Mouse (Mus musculus) kidney, postnatal 0 days (tissue): ENCODE measurements around the gene E130114P18Rik. TPM values are rescaled to one million over a fixed set of nuclear protein-coding genes. Genes with fewer than 3 reads are reported as not detected.

Source experiments
- ATAC-seq: fragments of 200-750 bp; cut with Nextera tagmentation; replicated peaks from 2 replicates; pipeline ENCODE4 v1.8.0; 2017; ENCODE audit warnings: low read depth, moderate number of reproducible peaks, moderate TSS enrichment, moderate library complexity; ENCODE audit not compliant: low FRiP score
- DNase-seq: peaks from one replicate; pipeline ENCODE4 v3.0.0-alpha.2; 2016; ENCODE audit warnings: low spot score
- H3K27ac ChIP-seq: fragments of 300-500 bp; sonication (generic); 2 replicates; pipeline ENCODE4 v1.5.1; 2014; ENCODE audit warnings: mild to moderate bottlenecking
- H3K27me3 ChIP-seq: fragments of 300-500 bp; sonication (generic); 2 replicates; pipeline ENCODE4 v1.6.1; 2014; ENCODE audit warnings: low read length, mixed read lengths; ENCODE audit not compliant: insufficient read depth
- H3K36me3 ChIP-seq: fragments of 300-500 bp; sonication (generic); 2 replicates; pipeline ENCODE4 v1.6.1; 2014; ENCODE audit warnings: low read length, mixed read lengths; ENCODE audit not compliant: insufficient read depth
- H3K4me1 ChIP-seq: fragments of 300-500 bp; sonication (generic); replicated peaks from 2 replicates; pipeline ENCODE4 v1.6.1; 2014; ENCODE audit warnings: antibody characterized with exemption, low read length, mixed read lengths; ENCODE audit not compliant: insufficient read depth
- H3K4me2 ChIP-seq: fragments of 300-500 bp; sonication (generic); 2 replicates; pipeline ENCODE4 v1.6.1; 2014; ENCODE audit warnings: mild to moderate bottlenecking, low read length, moderate library complexity, mixed read lengths
- H3K4me3 ChIP-seq: fragments of 300-500 bp; sonication (generic); replicated peaks from 2 replicates; pipeline ENCODE4 v1.5.1; 2014; ENCODE audit warnings: low read depth, low read length
- H3K9ac ChIP-seq: fragments of 300-500 bp; sonication (generic); 2 replicates; pipeline ENCODE4 v1.6.1; 2014; ENCODE audit warnings: low read depth, low read length
- H3K9me3 ChIP-seq: fragments of 300-500 bp; sonication (generic); replicated peaks from 2 replicates; pipeline ENCODE4 v1.6.1; 2016; ENCODE audit warnings: low read length, inconsistent platforms, mixed read lengths
- CTCF ChIP-seq: IDR thresholded peaks from 2 replicates; pipeline ENCODE4 v1.5.1; 2016; ENCODE audit warnings: antibody characterized with exemption, low read depth, mild to moderate bottlenecking, moderate library complexity
- WGBS: fragments of 180-500 bp; shearing (Covaris S2); extraction: QIAGEN DNeasy Blood & Tissue Kit; methylation state at CpG from one replicate; pipeline ENCODE4 v1.1.7; 2014; 5-methylcytosine and 5-hydroxymethylcytosine counted together
- polyA plus RNA-seq: library from polyadenylated mRNA; unstranded; fragments of >200 nt; fragmentation: Nextera tagmentation; extraction: Ambion mirVana; gene quantifications from 2 replicates; pipeline ENCODE4 v1.2.1, GENCODE M21; 2015

Gene E130114P18Rik
- polyA plus RNA-seq, 1 experiment from 2014 or later, result 0.38 TPM

GRCm38 (mm10) chr4:97647236-97647635 is 130.6 kb downstream of the E130114P18Rik start:
- H3K9ac ChIP-seq, result no peak overlapping the region
- DNase-seq (no peak), ATAC-seq (no peak)
- H3K4me1 ChIP-seq, result no peaks in the 10 kb centered on the region
- no peak for TF ChIP-seq CTCF
- no peaks in the 10 kb centered on the region for H3K27me3 ChIP-seq
- no peak overlapping the region for H3K4me3 ChIP-seq
- WGBS, result 91% methylated on average over 4 of the region's 4 CpGs
- H3K9me3 ChIP-seq, result no peaks in the 10 kb centered on the region
- no peaks in the 10 kb centered on the region for H3K36me3 ChIP-seq
- no peak overlapping the region for H3K27ac ChIP-seq
- no peak overlapping the region for H3K4me2 ChIP-seq

GRCm38 (mm10) chr4:97640385-97640784 is 137.5 kb downstream of the E130114P18Rik start:
- Histone ChIP-seq H3K4me2 (no peak overlapping the region), H3K27me3 (no peaks in the 10 kb centered on the region), H3K27ac (no peak overlapping the region), H3K9ac (no peak overlapping the region), H3K4me3 (no peak overlapping the region), H3K4me1 (no peaks in the 10 kb centered on the region), H3K9me3 (no peaks in the 10 kb centered on the region), H3K36me3 (no peaks in the 10 kb centered on the region)
- no peak for TF ChIP-seq CTCF
- 89% methylated on average over 3 of the region's 3 CpGs for WGBS
- ATAC-seq, result no peak
- DNase-seq, result no peak

GRCm38 (mm10) chr4:97636569-97636968 is 141.3 kb downstream of the E130114P18Rik start:
- H3K27me3 ChIP-seq, result no peaks in the 10 kb centered on the region
- no peaks in the 10 kb centered on the region for H3K36me3 ChIP-seq
- no peak overlapping the region for H3K9ac ChIP-seq
- TF ChIP-seq CTCF, result no peak
- DNase-seq (no peak), ATAC-seq (no peak)
- no peaks in the 10 kb centered on the region for H3K9me3 ChIP-seq
- no peak overlapping the region for H3K4me3 ChIP-seq
- no peak overlapping the region for H3K4me2 ChIP-seq
- H3K27ac ChIP-seq, result no peak overlapping the region
- 96% methylated on average over 1 of the region's 1 CpGs for WGBS
- H3K4me1 ChIP-seq, result 0 out of 2 replicates have a peak, but pooled peaks cover 2% of the 10 kb centered on the region

- no peak for ATAC-seq
- no peak overlapping the region for H3K9ac ChIP-seq
- no peak for TF ChIP-seq CTCF
- 0 out of 2 replicates have a peak, but pooled peaks cover 2% of the 10 kb centered on the region for H3K4me1 ChIP-seq
- DNase-seq, result no peak
- H3K27ac ChIP-seq, result no peak overlapping the region
- 54% methylated on average over 1 of the region's 1 CpGs for WGBS
- no peak overlapping the region for H3K4me2 ChIP-seq
- no peak overlapping the region for H3K4me3 ChIP-seq
- no peaks in the 10 kb centered on the region for H3K36me3 ChIP-seq
- no peaks in the 10 kb centered on the region for H3K9me3 ChIP-seq
- no peaks in the 10 kb centered on the region for H3K27me3 ChIP-seq
Observed at GRCm38 (mm10) chr4:97635757-97636292, 142.1 kb downstream of the E130114P18Rik start.

GRCm38 (mm10) chr4:97635296-97635755 is 142.6 kb downstream of the E130114P18Rik start:
- no peak for DNase-seq
- TF ChIP-seq CTCF, result no peak
- no peak overlapping the region for H3K4me2 ChIP-seq
- no peak overlapping the region for H3K4me3 ChIP-seq
- WGBS, result 40% methylated on average over 6 of the region's 6 CpGs
- ATAC-seq, result no peak
- no peaks in the 10 kb centered on the region for H3K9me3 ChIP-seq
- no peak overlapping the region for H3K9ac ChIP-seq
- no peaks in the 10 kb centered on the region for H3K27me3 ChIP-seq
- H3K4me1 ChIP-seq, result 0 out of 2 replicates have a peak, but pooled peaks cover 2% of the 10 kb centered on the region
- no peaks in the 10 kb centered on the region for H3K36me3 ChIP-seq
- H3K27ac ChIP-seq, result no peak overlapping the region

- Histone ChIP-seq H3K36me3 (no peaks in the 10 kb centered on the region), H3K4me1 (no peaks in the 10 kb centered on the region), H3K9ac (no peak overlapping the region), H3K4me2 (no peak overlapping the region), H3K4me3 (no peak overlapping the region), H3K9me3 (no peaks in the 10 kb centered on the region), H3K27me3 (no peaks in the 10 kb centered on the region), H3K27ac (no peak overlapping the region)
- 24% methylated on average over 14 of the region's 14 CpGs for WGBS
- DNase-seq (peak; percentile 86), ATAC-seq (peak; percentile 83)
- peak; percentile 38; the same call in 1 of the 2 replicates for TF ChIP-seq CTCF
Observed at GRCm38 (mm10) chr4:97628881-97629605, 148.8 kb downstream of the E130114P18Rik start.
